Mouse (Mus musculus): ENCODE results near the gene Rbfox1. TPM values are rescaled to one million over a fixed set of nuclear protein-coding genes. Genes with fewer than 3 reads are reported as not detected.

The Rbfox1 gene
- polyA plus RNA-seq, 1 experiment, result not detected

- Histone ChIP-seq H3K9me3 (replicated peaks; ENCODE audit: control insufficient read depth, insufficient read depth, low read length, poor library complexity, severe bottlenecking) (no peaks in the 10 kb centered on the region), H3K4me3 (ENCODE audit: low read depth, low read length) (no peak overlapping the region), H3K9ac (ENCODE audit: low read depth, poor library complexity, severe bottlenecking) (no peak overlapping the region), H3K36me3 (ENCODE audit: control insufficient read depth, insufficient read depth, low read length, poor library complexity, severe bottlenecking) (no peaks in the 10 kb centered on the region), H3K27ac (ENCODE audit: insufficient read depth, low read length) (no peak overlapping the region), H3K4me1 (ENCODE audit: control insufficient read depth, insufficient read depth, low read length) (no peaks in the 10 kb centered on the region), H3K27me3 (ENCODE audit: control insufficient read depth, insufficient read depth, low read length, poor library complexity, severe bottlenecking) (no peaks in the 10 kb centered on the region)
- TF ChIP-seq EP300 (IDR thresholded peaks at IDR 0.05; ENCODE audit: insufficient read depth, low read depth, low read length) (no peak), CTCF (IDR thresholded peaks at IDR 0.05; ENCODE audit: low read depth, low read length) (no peak), POLR2A (IDR thresholded peaks at IDR 0.05; ENCODE audit: insufficient read depth, low read length) (no peak)
These were observed 1019.8 kb downstream of the Rbfox1 start for GRCm38 (mm10) chr16:6904984-6905383.

GRCm38 (mm10) chr16:6906001-6906400, 1020.8 kb downstream of the Rbfox1 start:
- no peaks in the 10 kb centered on the region for H3K27me3 ChIP-seq (ENCODE audit: control insufficient read depth, insufficient read depth, low read length, poor library complexity, severe bottlenecking)

GRCm38 (mm10) chr16:6907550-6907949, 1022.4 kb downstream of the Rbfox1 start:
- Histone ChIP-seq H3K9me3 (replicated peaks; ENCODE audit: control insufficient read depth, insufficient read depth, low read length, poor library complexity, severe bottlenecking) (no peaks in the 10 kb centered on the region), H3K36me3 (ENCODE audit: control insufficient read depth, insufficient read depth, low read length, poor library complexity, severe bottlenecking) (no peaks in the 10 kb centered on the region), H3K27me3 (ENCODE audit: control insufficient read depth, insufficient read depth, low read length, poor library complexity, severe bottlenecking) (no peaks in the 10 kb centered on the region), H3K4me3 (ENCODE audit: low read depth, low read length) (no peak overlapping the region), H3K9ac (ENCODE audit: low read depth, poor library complexity, severe bottlenecking) (no peak overlapping the region), H3K27ac (ENCODE audit: insufficient read depth, low read length) (no peak overlapping the region), H3K4me1 (ENCODE audit: control insufficient read depth, insufficient read depth, low read length) (no peaks in the 10 kb centered on the region)
- TF ChIP-seq EP300 (IDR thresholded peaks at IDR 0.05; ENCODE audit: insufficient read depth, low read depth, low read length) (no peak), CTCF (IDR thresholded peaks at IDR 0.05; ENCODE audit: low read depth, low read length) (no peak), POLR2A (IDR thresholded peaks at IDR 0.05; ENCODE audit: insufficient read depth, low read length) (no peak)

More at GRCm38 (mm10) chr16:6906001-6906400, 1020.8 kb downstream of the Rbfox1 start:
- H3K36me3 ChIP-seq (ENCODE audit: control insufficient read depth, insufficient read depth, low read length, poor library complexity, severe bottlenecking), result no peaks in the 10 kb centered on the region
- H3K9ac ChIP-seq (ENCODE audit: low read depth, poor library complexity, severe bottlenecking), result no peak overlapping the region
- no peaks in the 10 kb centered on the region for H3K9me3 ChIP-seq (replicated peaks; ENCODE audit: control insufficient read depth, insufficient read depth, low read length, poor library complexity, severe bottlenecking)
- H3K4me3 ChIP-seq (ENCODE audit: low read depth, low read length), result no peak overlapping the region
- H3K27ac ChIP-seq (ENCODE audit: insufficient read depth, low read length), result no peak overlapping the region
- TF ChIP-seq EP300 (IDR thresholded peaks at IDR 0.05; ENCODE audit: insufficient read depth, low read depth, low read length) (no peak), CTCF (IDR thresholded peaks at IDR 0.05; ENCODE audit: low read depth, low read length) (no peak), POLR2A (IDR thresholded peaks at IDR 0.05; ENCODE audit: insufficient read depth, low read length) (no peak)
- no peaks in the 10 kb centered on the region for H3K4me1 ChIP-seq (ENCODE audit: control insufficient read depth, insufficient read depth, low read length)

GRCm38 (mm10) chr16:6914531-6914930, 1029.4 kb downstream of the Rbfox1 start:
- H3K36me3 ChIP-seq (ENCODE audit: control insufficient read depth, insufficient read depth, low read length, poor library complexity, severe bottlenecking), result no peaks in the 10 kb centered on the region
- no peak for TF ChIP-seq EP300 (IDR thresholded peaks at IDR 0.05; ENCODE audit: insufficient read depth, low read depth, low read length)
- no peak for TF ChIP-seq POLR2A (IDR thresholded peaks at IDR 0.05; ENCODE audit: insufficient read depth, low read length)
- no peak for TF ChIP-seq CTCF (IDR thresholded peaks at IDR 0.05; ENCODE audit: low read depth, low read length)
- H3K4me3 ChIP-seq (ENCODE audit: low read depth, low read length), result no peak overlapping the region
- H3K9ac ChIP-seq (ENCODE audit: low read depth, poor library complexity, severe bottlenecking), result no peak overlapping the region
- H3K9me3 ChIP-seq (replicated peaks; ENCODE audit: control insufficient read depth, insufficient read depth, low read length, poor library complexity, severe bottlenecking), result no peaks in the 10 kb centered on the region
- H3K4me1 ChIP-seq (ENCODE audit: control insufficient read depth, insufficient read depth, low read length), result no peaks in the 10 kb centered on the region
- H3K27ac ChIP-seq (ENCODE audit: insufficient read depth, low read length), result no peak overlapping the region
- no peaks in the 10 kb centered on the region for H3K27me3 ChIP-seq (ENCODE audit: control insufficient read depth, insufficient read depth, low read length, poor library complexity, severe bottlenecking)

- Histone ChIP-seq H3K4me3 (ENCODE audit: low read depth, low read length) (no peak overlapping the region), H3K27me3 (ENCODE audit: control insufficient read depth, insufficient read depth, low read length, poor library complexity, severe bottlenecking) (no peaks in the 10 kb centered on the region), H3K9me3 (replicated peaks; ENCODE audit: control insufficient read depth, insufficient read depth, low read length, poor library complexity, severe bottlenecking) (no peaks in the 10 kb centered on the region), H3K4me1 (ENCODE audit: control insufficient read depth, insufficient read depth, low read length) (no peaks in the 10 kb centered on the region), H3K27ac (ENCODE audit: insufficient read depth, low read length) (no peak overlapping the region), H3K9ac (ENCODE audit: low read depth, poor library complexity, severe bottlenecking) (no peak overlapping the region), H3K36me3 (ENCODE audit: control insufficient read depth, insufficient read depth, low read length, poor library complexity, severe bottlenecking) (no peaks in the 10 kb centered on the region)
- TF ChIP-seq CTCF (IDR thresholded peaks at IDR 0.05; ENCODE audit: low read depth, low read length) (no peak), POLR2A (IDR thresholded peaks at IDR 0.05; ENCODE audit: insufficient read depth, low read length) (no peak), EP300 (IDR thresholded peaks at IDR 0.05; ENCODE audit: insufficient read depth, low read depth, low read length) (no peak)
These were observed 1033.5 kb downstream of the Rbfox1 start for GRCm38 (mm10) chr16:6918641-6919040.

- Histone ChIP-seq H3K27me3 (ENCODE audit: control insufficient read depth, insufficient read depth, low read length, poor library complexity, severe bottlenecking) (no peaks in the 10 kb centered on the region), H3K36me3 (ENCODE audit: control insufficient read depth, insufficient read depth, low read length, poor library complexity, severe bottlenecking) (no peaks in the 10 kb centered on the region), H3K4me1 (ENCODE audit: control insufficient read depth, insufficient read depth, low read length) (no peaks in the 10 kb centered on the region), H3K4me3 (ENCODE audit: low read depth, low read length) (no peak overlapping the region), H3K9ac (ENCODE audit: low read depth, poor library complexity, severe bottlenecking) (no peak overlapping the region), H3K9me3 (replicated peaks; ENCODE audit: control insufficient read depth, insufficient read depth, low read length, poor library complexity, severe bottlenecking) (no peaks in the 10 kb centered on the region), H3K27ac (ENCODE audit: insufficient read depth, low read length) (no peak overlapping the region)
- TF ChIP-seq CTCF (IDR thresholded peaks at IDR 0.05; ENCODE audit: low read depth, low read length), result no peak
- TF ChIP-seq EP300 (IDR thresholded peaks at IDR 0.05; ENCODE audit: insufficient read depth, low read depth, low read length), result no peak
- TF ChIP-seq POLR2A (IDR thresholded peaks at IDR 0.05; ENCODE audit: insufficient read depth, low read length), result no peak
These were observed 1034.5 kb downstream of the Rbfox1 start for GRCm38 (mm10) chr16:6919681-6920080.
